Mouse (Mus musculus) lung, adult 18-20 months (tissue): ENCODE measurements around the gene Erg.

Experiments
- DNase-seq, 2 experiments: peaks; one replicate each; pipeline ENCODE4 v3.0.0; 2022; ENCODE audit warnings: mixed read lengths in 2 of 2

Gene Erg

DNA sequence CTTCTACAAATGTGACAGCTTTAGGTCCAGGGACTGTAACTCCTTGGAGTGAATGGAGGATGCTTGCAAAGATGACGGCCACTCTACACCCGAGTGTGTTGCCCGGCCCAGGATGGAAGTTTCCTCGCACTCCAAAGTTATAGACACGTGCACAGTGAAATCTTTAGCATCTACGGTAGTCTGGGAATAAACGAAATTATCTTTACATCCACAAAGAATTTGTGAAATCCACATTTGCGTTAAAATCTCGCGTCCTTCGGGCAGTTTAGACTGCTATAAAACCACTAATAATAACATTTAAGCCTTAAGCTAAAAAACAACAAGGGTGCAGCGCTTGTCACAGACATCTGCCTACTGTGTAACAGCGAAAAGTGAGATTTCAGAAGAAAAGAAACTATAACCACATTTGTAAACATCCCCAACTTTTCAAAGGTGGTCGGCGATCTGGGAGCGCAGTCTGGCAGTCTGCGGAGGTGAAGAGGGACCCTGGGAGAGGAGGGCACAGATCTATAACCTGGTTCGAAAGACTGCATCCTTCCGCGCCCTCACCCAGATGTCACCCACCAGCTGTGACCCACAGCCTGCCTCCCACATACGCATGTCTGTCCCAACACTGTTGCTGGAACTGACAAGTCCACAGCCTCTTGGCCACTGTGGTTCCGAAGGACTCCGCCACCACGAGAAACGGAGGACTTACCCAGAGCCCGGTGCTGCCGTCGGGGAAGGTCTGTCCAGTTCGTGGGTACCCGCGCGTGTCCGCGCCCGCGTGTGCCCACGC, 1.5 kb downstream of the Erg start:
- DNase-seq: no peak

GRCm38 (mm10) chr16:95579289-95579688, 7.1 kb downstream of the Erg start:
- DNase-seq: no peak

DNA sequence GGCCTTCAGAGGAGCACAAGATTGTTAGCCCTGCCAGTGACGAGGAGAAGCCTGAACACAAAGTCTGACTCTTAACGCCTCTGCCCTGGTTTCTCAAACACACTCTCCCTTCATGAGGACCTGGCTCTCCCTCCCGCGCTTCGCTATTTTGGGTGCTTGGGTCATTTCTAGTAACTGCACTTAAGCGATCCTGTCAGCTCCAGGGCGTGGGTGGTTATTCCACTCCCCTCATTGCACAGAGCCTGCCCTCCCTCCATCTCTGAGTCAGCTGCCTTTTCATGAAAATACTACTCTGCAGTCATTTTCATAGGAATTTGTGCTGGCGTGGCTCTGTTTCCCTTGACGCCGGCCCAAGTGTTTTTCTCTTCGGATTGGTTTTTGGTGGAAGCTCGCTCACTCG, 13.2 kb downstream of the Erg start:
- peak; percentile 12 to 24 for DNase-seq

- DNase-seq: peak in 1 of 2 experiments; percentile 7
Measured at GRCm38 (mm10) chr16:95570616-95571015, 15.8 kb downstream of the Erg start.

- no peak for DNase-seq
Measured at GRCm38 (mm10) chr16:95556834-95557233, 29.6 kb downstream of the Erg start.

DNA sequence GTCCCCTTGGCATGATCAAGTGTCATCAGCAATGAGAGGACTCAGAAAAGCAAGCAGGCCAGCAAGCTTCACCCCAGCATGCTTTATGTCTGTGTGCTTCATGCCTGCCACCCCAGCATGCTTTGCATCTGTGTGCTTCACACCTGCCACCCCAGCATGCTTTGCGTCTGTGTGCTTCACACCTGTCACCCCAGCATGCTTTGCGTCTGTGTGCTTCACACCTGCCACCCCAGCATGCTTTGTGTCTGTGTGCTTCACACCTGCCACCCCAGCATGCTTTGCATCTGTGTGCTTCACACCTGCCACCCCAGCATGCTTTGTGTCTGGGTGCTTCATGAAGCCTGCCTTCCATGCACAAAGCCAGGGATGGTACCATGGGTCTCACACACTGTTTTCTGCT, 33.3 kb downstream of the Erg start:
- DNase-seq: no peak

GRCm38 (mm10) chr16:95552495-95552894, 33.9 kb downstream of the Erg start:
- no peak for DNase-seq

DNA sequence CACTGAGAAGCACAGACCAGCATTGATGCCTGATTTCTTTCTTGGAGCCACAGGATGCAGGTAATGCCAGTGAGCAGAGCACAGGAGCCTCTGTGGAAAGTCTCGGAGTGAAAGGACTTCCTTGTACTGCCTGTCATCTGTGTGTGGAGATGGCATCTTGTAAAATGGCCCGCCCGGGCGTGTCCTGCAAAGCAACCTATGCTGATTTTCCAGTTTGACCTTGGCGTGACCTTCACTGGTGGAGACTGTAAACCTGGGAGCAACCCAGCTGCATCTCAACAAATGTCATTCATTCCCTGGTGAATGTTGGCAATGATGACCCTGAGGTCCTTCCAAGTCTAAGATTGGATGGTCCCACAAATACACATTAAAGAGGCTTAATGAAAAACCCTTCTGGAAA, 35.9 kb downstream of the Erg start:
- DNase-seq: no peak

GRCm38 (mm10) chr16:95544753-95545152, 41.6 kb downstream of the Erg start:
- DNase-seq: no peak

DNA sequence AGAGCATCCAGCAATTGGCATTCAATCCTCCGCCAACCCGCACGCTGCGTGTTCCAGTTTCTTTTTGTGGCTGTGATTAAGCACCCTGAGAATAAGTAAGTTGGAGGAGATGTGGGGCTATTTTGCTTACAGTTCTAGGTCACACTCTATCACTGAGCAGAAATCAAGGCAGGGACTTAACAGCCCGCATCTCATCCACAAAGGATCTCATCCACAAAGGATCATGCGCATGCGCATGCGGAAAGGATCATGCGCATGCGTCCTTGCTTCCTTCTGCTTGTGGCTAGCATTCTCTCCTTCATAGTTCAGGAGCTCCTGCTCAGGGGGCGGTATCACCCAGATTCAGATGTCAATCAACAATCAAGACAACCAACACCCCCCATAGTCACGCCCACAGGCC, 42.9 kb downstream of the Erg start:
- DNase-seq: no peak

- DNase-seq: no peak
Measured at GRCm38 (mm10) chr16:95535151-95535550, 51.2 kb downstream of the Erg start.

- DNase-seq: no peak
Measured at GRCm38 (mm10) chr16:95532387-95533077, 53.9 kb downstream of the Erg start.

GRCm38 (mm10) chr16:95527561-95527960, 58.8 kb downstream of the Erg start:
- no peak for DNase-seq

- no peak for DNase-seq
Measured at GRCm38 (mm10) chr16:95519520-95519919, 66.9 kb downstream of the Erg start.

DNA sequence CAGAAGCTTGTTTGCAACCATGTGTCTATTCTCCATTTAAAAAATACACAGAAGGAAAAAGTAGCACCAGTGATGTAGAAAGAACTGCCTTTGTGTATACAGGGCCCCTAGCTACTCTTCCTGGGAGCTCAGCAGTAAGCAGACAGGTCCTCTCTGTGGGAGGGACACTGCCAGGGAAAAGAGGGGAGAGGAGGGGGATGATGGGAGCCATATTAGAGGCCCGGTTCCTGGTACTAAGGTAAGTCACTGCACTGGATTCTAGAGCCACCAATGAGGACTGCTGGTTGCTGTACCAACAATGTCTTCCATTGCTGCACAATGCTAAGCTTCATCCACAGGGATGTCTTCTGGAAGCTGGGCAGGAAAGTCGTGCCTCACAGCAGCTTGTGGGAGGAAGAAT, 80.3 kb downstream of the Erg start:
- DNase-seq: no peak

DNA sequence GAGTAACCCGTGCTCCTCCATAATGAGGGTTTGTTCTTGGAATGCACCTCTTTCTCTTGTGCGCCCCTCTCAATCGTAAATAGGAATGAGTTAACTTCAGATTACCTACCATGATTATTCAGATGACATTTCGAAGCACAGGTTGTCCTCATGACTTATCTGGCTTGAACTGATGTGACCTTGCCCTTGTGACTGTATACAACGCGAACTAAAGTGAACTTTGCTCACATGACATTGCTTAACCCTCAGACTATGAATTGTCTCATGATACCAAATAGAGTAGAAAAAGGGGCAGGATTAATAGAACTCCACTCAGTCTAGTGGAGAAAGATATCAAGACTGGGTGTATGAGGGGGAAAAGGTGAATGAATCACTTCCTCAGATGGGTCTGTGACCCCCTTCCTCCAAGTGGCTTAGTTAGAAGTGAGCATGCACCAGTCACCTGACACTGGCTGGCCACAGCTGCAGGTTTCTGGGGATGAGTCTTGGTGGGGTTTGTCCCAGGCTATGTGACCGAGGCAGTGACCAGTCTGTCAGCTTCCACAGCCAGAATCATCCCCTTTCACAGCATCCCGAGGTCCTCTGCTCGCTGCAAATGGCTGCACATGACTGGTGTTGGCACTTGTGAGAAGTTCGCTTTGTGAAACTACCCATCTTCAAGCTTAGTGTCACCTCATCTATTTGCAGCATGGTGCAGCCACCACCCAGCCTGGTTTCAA, 89.7 kb downstream of the Erg start:
- DNase-seq: no peak

DNA sequence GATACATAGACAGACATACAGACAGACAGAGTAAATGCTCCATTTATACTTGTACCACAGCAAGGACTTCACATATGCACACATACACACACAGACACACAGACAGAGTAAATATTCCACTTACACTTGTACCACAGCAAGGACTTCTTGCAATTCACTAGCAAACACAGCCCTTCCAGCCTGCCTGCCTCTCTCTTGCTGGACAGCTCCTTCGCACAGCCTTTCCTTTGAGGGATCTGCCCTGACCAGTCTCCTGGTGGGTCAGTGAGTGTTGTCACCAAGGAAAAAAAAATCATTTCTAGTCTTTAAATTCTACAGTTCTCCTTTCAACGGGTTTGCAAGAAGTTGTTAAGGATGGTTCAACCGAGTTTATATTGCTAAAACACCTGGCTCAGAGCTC, 92.3 kb downstream of the Erg start:
- no peak for DNase-seq

- DNase-seq: no peak
Measured at GRCm38 (mm10) chr16:95493336-95493735, 93.1 kb downstream of the Erg start.

GRCm38 (mm10) chr16:95492146-95492545, 94.2 kb downstream of the Erg start:
- DNase-seq: no peak

DNA sequence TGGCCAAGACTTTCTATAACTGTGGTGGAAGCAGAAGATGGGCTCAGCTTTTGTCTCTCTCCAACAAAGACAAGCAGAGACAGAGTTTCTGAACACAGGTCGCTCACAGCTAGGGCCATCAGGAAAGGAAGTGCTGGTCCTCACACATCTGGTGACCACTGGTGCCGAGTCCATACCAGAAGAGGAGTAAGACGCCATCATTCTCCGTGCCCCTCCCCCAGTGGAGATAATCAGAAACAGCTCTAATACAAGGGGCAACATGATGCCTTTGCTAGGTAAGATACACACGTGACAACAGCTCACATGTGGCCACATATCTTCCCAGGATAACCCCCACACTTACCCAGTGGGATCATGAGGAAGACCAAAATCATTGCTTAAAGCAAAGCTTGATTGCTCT, 96.0 kb downstream of the Erg start:
- no peak for DNase-seq

GRCm38 (mm10) chr16:95487606-95488351, 98.6 kb downstream of the Erg start:
- no peak for DNase-seq

DNA sequence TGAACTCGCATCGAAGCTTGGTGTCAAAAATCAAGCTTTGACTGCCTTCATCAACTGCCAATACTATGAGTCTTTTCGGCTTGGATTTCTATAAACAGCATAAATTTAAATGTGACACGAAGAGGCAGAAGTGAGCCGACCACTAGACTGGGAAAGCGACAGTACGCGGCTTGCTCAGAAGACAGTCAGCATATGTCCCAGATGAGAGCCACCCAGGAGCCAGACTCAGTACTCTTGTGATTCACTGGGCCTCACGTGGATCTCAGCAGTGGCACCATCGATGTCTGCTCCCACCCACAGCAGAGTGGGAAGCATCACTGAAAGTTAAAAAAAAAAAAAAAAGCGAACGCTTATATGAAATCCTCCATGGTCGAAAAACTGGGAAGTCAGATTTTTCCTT, 105.2 kb downstream of the Erg start:
- no peak for DNase-seq

DNA sequence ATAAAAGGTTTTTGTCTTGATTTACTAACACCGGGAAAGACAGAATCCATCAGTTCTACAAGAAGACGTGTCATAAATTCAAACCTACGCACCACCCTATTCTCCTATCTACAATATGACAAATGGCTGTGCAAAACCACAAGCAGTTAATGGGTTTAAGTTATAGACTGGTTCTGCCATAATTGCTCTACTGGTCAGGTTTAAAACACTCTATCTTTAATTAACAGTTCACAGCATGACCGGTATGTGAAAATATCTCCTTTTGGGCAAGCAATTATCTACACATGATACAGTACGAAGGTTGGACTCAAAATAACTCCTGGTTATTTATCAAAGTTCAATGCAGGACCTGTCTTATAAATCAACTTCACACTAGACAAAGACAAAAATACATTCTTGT, 107.8 kb downstream of the Erg start:
- no peak for DNase-seq
